Mouse (Mus musculus) cortical plate, adult 2 months (tissue): Measurements from ENCODE around the gene Ddah2.
A peak's percentile ranks its signal among the peaks of the same experiment; 100 is the strongest.

Experiments
- CTCF ChIP-seq: fragments of 200-500 bp; IDR thresholded peaks from 2 replicates; pipeline ENCODE4 v1.5.1; 2011; ENCODE audit warnings: mild to moderate bottlenecking, control low read depth, low read length; ENCODE audit not compliant: insufficient read depth; ENCODE audit errors: extremely low read depth
- POLR2A ChIP-seq: fragments of 200-500 bp; IDR thresholded peaks from 2 replicates; pipeline ENCODE4 v1.6.1; 2011; ENCODE audit warnings: mild to moderate bottlenecking, low read length, control low read depth; ENCODE audit not compliant: insufficient read depth; ENCODE audit errors: extremely low read depth

GRCm38 (mm10) chr17:35088825-35089644 is 30.2 kb downstream of the Ddah2 start, which contains the start of gene Abhd16a:
- TF ChIP-seq CTCF (no peak), POLR2A (peak; percentile 78; the same call in 1 of the 2 replicates)
